Mouse (Mus musculus): ENCODE results near the gene Samsn1.
A peak's percentile ranks its signal among the peaks of the same experiment; 100 is the strongest.

The Samsn1 gene

GRCm38 (mm10) chr16:75961036-75961435 lies 61.0 kb downstream of the Samsn1 start:
- peak; percentile 78 to 79 for DNase-seq (ENCODE audit: low read depth in 1 of 2, low spot score in 2 of 2)

- no peak for DNase-seq (ENCODE audit: low read depth in 1 of 2, low spot score in 2 of 2)
Observed at GRCm38 (mm10) chr16:75933357-75933756, 88.7 kb downstream of the Samsn1 start.

GRCm38 (mm10) chr16:75930222-75930553 lies 91.9 kb downstream of the Samsn1 start:
- no peak for DNase-seq (ENCODE audit: low read depth in 1 of 2, low spot score in 2 of 2)

GRCm38 (mm10) chr16:75929536-75930221 lies 92.4 kb downstream of the Samsn1 start:
- no peak for DNase-seq (ENCODE audit: low read depth in 1 of 2, low spot score in 2 of 2)

GRCm38 (mm10) chr16:75926511-75926910 lies 95.6 kb downstream of the Samsn1 start:
- no peak for DNase-seq (ENCODE audit: low read depth in 1 of 2, low spot score in 2 of 2)

GRCm38 (mm10) chr16:75920870-75921269 lies 101.2 kb downstream of the Samsn1 start:
- no peak for DNase-seq (ENCODE audit: low read depth in 1 of 2, low spot score in 2 of 2)

GRCm38 (mm10) chr16:75919298-75919697 lies 102.8 kb downstream of the Samsn1 start:
- DNase-seq (ENCODE audit: low read depth in 1 of 2, low spot score in 2 of 2), result no peak

GRCm38 (mm10) chr16:75917712-75918111 lies 104.4 kb downstream of the Samsn1 start:
- no peak for DNase-seq (ENCODE audit: low read depth in 1 of 2, low spot score in 2 of 2)

- DNase-seq (ENCODE audit: low read depth in 1 of 2, low spot score in 2 of 2), result no peak
Observed at GRCm38 (mm10) chr16:75912051-75912450, 110.0 kb downstream of the Samsn1 start.

GRCm38 (mm10) chr16:75908635-75909494 lies 113.2 kb downstream of the Samsn1 start:
- peak; percentile 52 to 68 for DNase-seq (ENCODE audit: low read depth in 1 of 2, low spot score in 2 of 2)

- no peak for DNase-seq (ENCODE audit: low read depth in 1 of 2, low spot score in 2 of 2)
Observed at GRCm38 (mm10) chr16:75906790-75907189, 115.3 kb downstream of the Samsn1 start.

GRCm38 (mm10) chr16:75906260-75906659 lies 115.8 kb downstream of the Samsn1 start:
- no peak for DNase-seq (ENCODE audit: low read depth in 1 of 2, low spot score in 2 of 2)

GRCm38 (mm10) chr16:75905324-75905723 lies 116.8 kb downstream of the Samsn1 start:
- DNase-seq (ENCODE audit: low read depth in 1 of 2, low spot score in 2 of 2), result no peak

- no peak for DNase-seq (ENCODE audit: low read depth in 1 of 2, low spot score in 2 of 2)
Observed at GRCm38 (mm10) chr16:75904072-75904471, 118.0 kb downstream of the Samsn1 start.

GRCm38 (mm10) chr16:75903028-75903427 lies 119.1 kb downstream of the Samsn1 start:
- DNase-seq (ENCODE audit: low read depth in 1 of 2, low spot score in 2 of 2), result no peak

GRCm38 (mm10) chr16:75899885-75900620 lies 122.0 kb downstream of the Samsn1 start:
- no peak for DNase-seq (ENCODE audit: low read depth in 1 of 2, low spot score in 2 of 2)

GRCm38 (mm10) chr16:75897828-75898367 lies 124.2 kb downstream of the Samsn1 start:
- DNase-seq (ENCODE audit: low read depth in 1 of 2, low spot score in 2 of 2), result no peak

GRCm38 (mm10) chr16:75894263-75894901 lies 127.7 kb downstream of the Samsn1 start:
- DNase-seq (ENCODE audit: low read depth in 1 of 2, low spot score in 2 of 2), result no peak

GRCm38 (mm10) chr16:75893470-75893869 lies 128.6 kb downstream of the Samsn1 start:
- no peak for DNase-seq (ENCODE audit: low read depth in 1 of 2, low spot score in 2 of 2)

- DNase-seq (ENCODE audit: low read depth in 1 of 2, low spot score in 2 of 2), result no peak
Observed at GRCm38 (mm10) chr16:75889081-75889646, 132.9 kb downstream of the Samsn1 start.

- DNase-seq (ENCODE audit: low read depth in 1 of 2, low spot score in 2 of 2), result no peak
Observed at GRCm38 (mm10) chr16:75887203-75887602, 134.9 kb downstream of the Samsn1 start.
